Mouse (Mus musculus) lung, postnatal 25 days (tissue): ENCODE measurements around the gene Atp5b.

Experiments used
- DNase-seq: peaks from one replicate; pipeline ENCODE4 v3.0.0; 2022; ENCODE audit warnings: low spot score

The Atp5b gene

DNA sequence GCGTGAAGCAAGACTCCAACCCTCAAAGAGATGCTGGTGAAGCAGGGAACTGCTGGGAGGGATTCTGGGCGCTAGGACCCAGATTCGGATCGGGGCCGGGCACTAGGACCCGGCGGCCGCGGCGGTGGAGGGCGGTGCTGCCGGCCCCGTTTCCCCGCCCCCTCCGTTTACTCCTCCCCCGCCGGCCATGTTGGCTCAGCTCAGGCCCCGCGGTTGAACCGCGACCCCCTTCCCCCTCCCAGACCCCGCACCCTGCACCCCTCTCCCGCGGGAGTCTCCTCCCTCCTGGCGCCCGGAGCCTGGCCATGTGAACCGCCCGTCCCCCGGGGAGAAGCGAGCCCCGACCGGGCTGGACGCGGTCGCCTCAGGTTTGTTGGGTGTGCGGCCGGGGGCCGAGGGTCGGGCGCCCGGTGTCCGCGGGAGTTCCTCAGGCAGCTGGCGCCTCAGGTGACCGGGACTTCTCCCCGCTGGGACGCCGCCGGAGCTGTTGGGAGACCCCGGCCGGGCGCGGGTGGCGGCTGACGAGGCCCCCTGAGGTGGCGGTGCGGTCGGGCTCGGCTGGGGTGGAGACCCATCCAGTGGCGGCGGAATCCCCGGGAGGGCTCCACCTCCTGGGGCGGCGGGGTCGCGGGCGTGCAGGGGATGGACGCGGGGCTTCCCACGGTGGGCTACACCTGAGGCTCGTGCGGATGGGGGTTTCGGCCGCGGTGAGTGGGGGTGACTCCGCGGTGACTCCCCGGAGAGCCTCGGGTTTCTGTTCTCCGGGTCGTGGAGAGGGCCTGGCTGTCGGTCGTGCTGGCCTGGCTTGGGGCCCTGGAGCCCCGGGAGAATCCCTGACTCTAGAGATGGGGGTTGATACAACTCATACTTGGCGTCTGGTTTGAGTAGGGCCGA is 13.9 kb downstream of the Atp5b start:
- DNase-seq: peak; percentile 77

DNA sequence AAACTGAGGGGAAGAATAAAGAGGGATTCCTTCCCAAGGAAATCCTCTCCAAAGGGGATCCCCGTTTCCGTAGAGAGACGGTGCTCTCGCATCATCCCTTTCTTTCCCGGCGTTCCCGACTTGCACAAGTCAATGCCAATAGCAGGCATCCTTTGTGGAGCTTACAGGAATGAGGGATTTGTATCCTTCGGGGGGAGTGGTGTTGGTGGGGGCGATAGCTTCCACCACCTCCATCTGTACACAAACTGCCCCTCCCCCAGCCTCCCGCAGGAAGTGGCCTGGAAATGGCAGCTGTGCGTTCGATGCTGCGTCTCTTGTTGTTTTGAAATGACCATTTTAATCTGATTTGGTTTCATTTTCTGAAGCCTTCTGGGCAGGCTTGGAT is 14.5 kb downstream of the Atp5b start:
- peak; percentile 61 for DNase-seq

DNA sequence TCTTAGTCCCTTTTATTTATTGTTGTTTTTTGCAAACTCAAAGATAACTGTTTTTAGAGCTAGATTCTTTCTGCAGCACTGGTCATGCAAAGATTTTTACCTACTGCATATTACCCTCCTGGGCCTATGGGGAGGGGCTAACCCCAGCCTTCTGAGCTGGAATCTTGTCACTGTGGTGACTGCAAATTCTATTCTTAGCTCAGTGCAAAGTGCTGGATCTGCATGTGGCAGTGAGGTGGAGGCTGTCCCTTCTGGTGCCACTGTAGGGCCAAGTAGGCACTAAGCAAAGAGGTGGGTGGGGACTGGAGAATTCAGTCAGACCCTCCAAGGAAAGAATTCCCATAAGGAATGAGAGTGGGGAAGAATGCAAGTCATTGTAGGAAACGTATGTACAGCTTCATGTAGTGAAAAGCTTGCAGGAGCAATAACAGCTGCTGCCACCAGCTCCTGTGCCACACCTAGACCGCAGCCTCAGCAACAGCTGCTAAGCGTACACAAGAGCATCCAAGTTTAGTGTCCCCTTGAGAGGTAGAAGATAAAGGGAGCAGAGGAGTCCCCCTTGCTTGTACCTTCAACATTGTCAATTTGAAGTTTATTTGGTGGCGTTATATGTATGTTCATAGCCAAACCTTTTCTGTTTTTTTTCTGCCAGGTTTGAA is 27.2 kb downstream of the Atp5b start:
- no peak for DNase-seq

DNA sequence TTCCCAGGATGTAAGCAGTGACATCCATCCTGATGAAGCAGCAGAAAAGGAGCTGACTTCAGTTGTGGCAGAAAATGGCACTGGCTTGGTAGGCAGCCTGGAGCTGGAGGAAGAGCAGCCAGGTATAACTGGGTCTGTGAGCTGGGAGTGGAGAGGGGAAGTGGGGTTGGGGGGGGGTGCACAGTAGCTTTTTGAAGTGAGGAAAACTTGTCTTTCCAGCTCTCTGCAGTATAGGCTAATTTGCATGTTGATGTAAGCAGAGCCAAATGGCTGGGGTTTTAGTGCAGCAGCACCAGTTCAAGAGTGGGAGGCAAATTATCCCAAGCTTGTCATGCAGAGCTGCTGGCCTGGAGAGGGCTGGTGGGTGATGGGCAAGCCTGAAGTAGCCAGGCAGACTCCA is 28.2 kb downstream of the Atp5b start:
- DNase-seq: no peak

DNA sequence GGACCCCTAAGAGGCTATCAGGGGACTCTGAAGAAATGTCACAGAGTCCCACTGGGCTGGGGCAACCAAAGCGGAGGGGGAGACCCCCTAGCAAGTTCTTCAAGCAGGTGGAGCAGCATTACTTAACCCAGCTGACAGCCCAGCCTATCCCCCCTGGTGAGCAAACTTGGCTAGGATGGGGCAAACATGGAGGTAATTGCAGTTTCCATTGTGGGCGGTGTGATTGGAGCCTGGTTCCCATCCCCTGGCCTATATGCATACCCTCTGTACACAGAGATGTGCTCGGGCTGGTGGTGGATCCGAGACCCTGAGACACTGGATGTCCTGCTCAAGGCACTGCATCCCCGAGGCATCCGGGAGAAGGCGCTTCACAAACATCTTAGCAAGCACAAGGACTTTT is 40.8 kb downstream of the Atp5b start:
- DNase-seq: no peak

DNA sequence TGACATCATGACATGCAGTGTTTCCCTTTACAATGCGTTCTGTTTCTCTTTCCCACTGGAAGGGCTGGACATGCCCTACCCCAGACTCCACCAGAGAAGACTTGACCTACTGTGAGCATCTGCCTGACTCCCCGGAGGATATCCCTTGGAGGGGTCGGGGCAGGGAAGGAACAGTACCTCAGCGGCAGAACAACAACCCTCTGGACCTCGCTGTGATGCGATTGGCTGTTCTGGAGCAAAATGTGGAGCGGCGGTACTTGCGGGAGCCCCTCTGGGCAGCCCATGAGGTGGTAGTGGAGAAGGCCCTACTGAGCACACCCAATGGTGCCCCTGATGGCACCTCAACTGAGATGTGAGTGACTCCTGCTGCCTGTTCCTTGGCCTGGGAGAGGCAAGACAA is 41.8 kb downstream of the Atp5b start:
- DNase-seq: no peak

DNA sequence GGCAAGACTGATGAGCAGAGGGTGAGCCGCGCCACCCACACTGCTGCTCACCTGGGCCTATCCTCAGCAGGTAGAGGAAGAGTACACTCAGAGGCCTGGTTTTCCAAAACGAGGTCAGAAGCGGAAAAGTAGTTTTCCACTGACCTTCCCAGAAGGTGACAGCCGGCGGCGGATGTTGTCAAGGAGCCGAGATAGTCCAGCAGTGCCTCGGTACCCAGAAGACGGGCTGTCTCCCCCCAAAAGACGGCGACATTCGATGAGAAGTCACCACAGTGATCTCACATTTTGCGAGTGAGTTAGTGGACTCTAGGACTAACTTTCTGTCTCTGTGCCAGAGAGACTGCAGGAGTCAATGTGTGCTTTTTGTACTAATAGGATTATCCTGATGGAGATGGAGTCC is 42.9 kb downstream of the Atp5b start:
- no peak for DNase-seq

DNA sequence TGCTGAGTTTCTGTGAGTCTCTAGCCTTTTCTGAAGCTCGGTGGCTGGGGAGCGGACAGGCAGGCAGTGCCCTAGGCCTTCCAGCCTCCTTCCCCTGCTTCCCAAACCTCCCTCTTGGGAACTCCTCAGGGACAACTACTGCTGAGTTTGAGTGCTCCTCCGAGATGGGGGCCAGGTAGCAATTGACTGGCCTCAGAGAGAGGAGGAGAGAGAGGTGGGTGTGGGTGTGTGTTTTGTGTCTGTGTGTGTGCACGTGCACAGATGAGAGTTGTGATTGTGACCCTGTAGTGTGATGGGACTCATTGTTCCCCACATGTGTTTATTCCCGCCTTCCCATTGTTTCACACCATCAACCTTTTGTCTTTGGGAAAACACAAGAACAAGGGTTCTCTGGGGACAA is 44.4 kb downstream of the Atp5b start:
- no peak for DNase-seq

DNA sequence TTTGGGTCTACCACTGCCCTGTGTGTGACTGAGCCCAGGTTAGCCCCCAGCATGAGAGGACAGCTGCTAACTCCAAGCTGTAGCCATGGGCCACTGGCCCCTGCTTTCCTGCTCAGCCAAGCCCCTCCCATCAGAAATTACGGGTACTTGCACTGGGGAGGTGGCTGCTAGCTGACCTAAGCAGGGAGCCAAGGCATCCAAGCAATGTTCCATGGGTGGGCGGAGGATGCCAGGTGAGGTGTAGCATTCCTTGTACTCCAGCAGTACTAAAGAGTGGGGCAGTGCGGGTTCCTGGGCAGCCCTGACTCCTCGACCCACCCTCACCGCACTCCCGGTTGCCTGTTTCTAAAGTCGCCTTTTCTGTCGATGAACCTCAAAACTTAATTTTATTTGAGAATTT is 45.1 kb downstream of the Atp5b start:
- DNase-seq: no peak

DNA sequence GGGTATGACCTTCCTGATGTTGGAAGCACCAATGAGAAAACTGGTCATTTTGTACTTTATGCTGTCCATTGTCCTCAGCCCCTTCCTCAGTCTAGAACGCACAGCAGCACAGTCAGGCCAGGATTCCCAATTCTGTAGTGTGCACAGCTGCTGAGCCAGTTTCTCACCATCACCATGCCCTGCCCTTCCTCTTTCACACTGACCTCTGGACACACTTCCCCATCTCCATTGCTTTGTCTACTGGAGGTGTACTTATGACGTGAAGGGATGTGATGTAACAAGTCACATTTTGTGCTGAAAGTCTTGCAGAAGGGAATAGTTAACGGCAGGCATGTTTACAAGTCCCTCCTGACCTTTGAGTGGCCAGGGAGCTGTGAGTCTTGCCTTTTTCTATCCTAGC is 48.2 kb downstream of the Atp5b start:
- peak; percentile 23 for DNase-seq

DNA sequence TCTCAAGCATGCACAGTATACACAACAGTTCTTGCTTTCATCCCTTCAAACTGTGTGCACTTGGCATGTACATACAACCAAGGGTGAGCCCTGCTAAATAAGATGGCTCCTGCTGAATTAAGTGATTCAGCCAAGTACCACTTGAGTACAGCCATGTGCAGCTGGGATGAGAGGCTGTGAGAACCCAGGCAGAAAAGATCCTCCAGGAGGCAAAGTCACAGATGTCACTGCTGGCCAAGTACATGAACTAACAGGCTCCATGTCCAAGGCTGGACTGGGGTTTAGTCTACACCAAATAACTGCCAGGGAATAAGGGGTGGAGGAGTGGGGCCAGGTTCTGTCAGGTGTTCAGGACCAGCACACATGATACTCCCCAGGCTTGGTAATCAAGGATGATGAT is 48.7 kb downstream of the Atp5b start:
- DNase-seq: no peak

DNA sequence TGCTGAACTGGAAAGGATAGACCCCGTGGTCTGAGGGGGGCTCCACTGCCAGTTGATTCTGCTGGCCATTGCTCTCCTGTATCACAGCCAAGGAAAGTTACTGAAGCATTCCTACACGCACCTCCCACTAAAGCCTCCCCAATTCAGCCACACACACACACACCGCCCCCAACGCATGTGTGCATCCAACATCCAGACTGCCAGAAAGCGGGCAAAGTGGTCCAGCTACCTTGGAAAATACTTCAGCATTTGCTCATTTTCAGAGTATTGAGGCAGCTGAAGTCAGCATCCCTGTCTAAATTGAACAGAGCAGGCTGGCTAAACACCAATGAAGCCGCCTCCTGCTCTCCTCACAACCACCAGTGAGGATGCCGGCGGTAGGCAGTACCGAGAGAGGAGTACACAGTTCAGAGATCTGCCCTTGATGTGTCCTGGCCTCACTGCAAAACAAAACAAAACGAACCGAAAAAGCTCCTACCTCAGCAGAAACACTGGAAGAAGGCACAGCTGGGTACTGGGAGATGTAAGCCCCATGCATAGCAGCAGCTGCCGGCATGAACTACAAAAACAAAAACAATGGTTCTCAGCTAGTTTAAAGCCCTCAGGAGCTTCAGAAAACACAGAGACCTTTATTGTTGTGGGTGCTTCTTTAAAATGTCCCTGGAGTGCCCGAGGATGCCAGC is 50.7 kb downstream of the Atp5b start:
- no peak for DNase-seq

DNA sequence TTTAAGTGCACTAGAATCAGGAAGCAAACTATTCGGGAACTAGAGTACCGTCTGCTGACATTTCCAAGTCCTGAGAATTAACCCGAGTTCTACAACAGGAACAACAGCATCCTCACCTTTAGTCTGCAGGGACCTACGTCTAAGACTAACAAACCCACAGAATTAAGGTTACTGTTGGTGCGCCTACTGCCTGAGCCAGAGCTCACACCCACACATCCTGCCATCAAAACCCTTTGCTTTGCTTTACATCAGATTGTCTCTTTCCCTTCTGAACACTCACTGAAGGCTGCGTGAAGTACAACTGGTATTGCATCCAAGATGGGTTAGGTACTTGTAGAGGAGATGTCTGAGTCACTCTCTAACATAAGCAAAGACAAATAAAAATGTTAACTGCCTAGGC is 52.3 kb downstream of the Atp5b start:
- no peak for DNase-seq
